Mouse (Mus musculus) activated CD4-positive, CD25-positive, alpha-beta regulatory T cell, adult 4 months (primary cell): ENCODE results near the gene Ttbk1. TPM values are rescaled to one million over a fixed set of nuclear protein-coding genes. Genes with fewer than 3 reads are reported as not detected.
"Not testable (repeated sequence)": the region's sequence is repeated elsewhere in the genome, so short reads cannot be mapped to it uniquely, and the experiment has no call there.

Experiments
- ATAC-seq: one replicate; pipeline ENCODE4 v1.8.0; 2017
- polyA plus RNA-seq, 2 experiments: library from polyadenylated mRNA; unstranded; fragments of 100-300 nt; shearing (Covaris generic); gene quantifications; one replicate each; pipeline ENCODE4 v1.2.1; 2017

Ttbk1 gene
- 1 to 10 TPM in 1 of 2 experiments, under 1 TPM in 1; 0.49 to 1.5 TPM for polyA plus RNA-seq

DNA sequence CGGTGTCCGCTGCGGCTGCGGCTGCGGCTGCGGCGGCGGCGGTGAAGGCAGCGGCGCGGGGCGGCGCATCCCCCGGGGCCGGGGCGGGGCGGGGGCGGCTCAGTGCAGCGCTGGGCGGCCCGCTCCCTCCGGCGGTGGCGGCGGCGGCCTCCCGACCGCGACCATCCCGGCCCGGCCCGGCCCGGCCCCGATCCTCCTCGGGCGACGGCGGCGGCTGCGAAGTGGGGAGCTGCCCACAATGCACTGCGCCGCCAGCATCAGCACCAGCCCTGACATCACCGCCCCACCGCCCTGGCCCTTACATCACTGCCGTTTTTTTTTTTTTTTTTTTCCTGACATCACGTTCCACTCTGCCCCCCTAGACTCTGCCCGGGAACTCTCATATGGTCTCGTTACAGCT lies at the start of gene Ttbk1:
TSS of gene Ttbk1 (minus strand) at position 245 of the 400 bp plus-strand sequence.
- ATAC-seq, result peak; percentile 61

- no peak for ATAC-seq
These were observed 38.3 kb upstream of the Ttbk1 start for GRCm38 (mm10) chr17:46525579-46526307.

DNA sequence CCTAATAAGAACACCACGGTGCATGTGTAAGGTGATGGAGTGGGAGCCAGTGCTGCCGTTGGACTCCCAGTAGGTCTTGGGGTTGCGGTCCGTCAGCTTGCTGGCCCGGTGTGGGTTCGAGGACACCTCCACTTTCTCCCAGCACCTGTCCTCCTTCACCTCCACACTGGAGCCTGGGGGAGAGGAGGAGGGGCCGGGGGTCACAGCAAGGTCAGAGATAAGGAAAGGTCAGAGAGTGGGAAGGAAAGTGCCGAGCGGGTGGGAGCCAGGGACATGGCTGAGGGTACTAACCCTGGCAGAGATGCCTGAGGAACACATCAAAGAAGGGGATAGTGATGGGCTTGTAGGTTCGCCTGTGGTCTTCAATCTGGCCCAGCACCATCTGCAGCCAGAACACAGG lies 37.6 kb upstream of the Ttbk1 start:
- ATAC-seq, result no peak

DNA sequence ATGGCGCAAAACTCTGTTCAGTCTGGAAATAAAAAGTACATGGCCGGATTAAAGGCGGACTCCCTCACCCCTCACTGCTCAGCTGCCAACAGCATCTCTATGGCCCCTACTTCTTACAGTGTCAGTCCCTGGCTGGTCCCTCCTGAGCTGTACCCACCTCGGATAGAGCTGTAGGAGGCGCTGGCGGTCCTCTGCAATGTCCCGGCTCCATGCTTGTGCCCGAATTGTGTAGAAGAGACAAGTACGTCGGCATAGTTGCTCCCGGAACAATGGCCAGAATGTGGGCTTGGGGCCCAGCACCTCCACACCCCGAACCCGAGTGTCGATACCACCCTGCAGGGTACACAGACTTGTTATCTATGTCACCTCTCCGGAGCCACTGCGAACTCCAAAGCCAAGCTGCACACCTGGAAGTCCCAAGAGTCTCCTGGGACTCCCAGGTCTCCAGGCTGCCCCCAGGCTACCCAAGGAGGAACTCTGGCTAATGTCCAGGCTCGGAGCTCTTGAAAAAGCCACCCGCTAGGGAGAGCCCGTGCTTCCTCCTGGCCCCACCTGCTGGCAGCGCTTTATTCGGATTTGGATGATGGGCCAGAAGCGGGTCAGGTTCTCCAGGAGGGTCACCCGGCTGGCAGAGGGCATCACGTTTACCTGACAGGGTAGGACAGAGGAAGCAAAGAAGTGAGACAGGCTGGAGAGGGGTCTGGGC lies 34.6 kb upstream of the Ttbk1 start:
- ATAC-seq, result no peak

DNA sequence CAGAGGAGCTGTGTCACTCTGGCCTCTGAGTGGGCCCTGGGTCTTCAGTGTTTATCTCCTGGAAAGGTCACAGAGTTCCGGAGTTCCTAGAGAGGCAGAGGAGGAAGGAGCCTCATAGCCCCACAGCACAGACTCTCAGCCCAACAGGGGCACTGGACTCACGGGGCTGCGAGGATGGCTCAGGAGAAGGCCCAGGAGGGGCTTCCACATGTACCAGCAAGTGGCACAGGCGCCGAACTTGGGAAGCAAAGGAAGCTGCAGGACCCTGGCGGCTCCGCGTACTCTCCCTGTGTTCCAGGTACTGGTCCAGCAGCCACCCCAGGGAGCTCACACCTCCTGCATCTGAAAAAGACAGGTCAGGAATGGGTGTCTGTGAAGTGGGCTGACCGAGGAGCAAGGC lies 33.7 kb upstream of the Ttbk1 start:
- no peak for ATAC-seq

- ATAC-seq, result no peak
These were observed 33.0 kb upstream of the Ttbk1 start for GRCm38 (mm10) chr17:46520385-46520979.

DNA sequence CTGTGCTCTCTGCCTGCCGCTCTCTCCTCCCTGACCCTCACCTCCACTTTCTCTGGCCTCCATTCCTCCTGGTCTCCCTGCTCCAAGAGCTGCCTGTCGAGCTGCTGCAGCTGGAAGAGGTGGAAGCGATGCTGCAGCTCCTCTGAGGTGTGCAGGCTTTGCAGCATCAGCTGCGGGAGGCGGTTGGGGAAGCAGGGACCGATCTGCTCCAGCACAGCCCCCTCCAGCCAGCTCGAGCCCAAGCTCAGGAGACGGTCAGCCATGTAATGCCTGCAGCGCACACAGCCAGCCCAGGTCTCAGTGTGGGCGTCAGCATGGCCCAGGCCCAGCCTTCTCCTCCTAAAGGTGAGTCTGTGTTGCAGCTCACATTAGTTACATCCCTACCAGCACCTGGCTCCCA lies 32.5 kb upstream of the Ttbk1 start:
- no peak for ATAC-seq

- no peak for ATAC-seq
These were observed 25.9 kb upstream of the Ttbk1 start for GRCm38 (mm10) chr17:46513329-46513728.

DNA sequence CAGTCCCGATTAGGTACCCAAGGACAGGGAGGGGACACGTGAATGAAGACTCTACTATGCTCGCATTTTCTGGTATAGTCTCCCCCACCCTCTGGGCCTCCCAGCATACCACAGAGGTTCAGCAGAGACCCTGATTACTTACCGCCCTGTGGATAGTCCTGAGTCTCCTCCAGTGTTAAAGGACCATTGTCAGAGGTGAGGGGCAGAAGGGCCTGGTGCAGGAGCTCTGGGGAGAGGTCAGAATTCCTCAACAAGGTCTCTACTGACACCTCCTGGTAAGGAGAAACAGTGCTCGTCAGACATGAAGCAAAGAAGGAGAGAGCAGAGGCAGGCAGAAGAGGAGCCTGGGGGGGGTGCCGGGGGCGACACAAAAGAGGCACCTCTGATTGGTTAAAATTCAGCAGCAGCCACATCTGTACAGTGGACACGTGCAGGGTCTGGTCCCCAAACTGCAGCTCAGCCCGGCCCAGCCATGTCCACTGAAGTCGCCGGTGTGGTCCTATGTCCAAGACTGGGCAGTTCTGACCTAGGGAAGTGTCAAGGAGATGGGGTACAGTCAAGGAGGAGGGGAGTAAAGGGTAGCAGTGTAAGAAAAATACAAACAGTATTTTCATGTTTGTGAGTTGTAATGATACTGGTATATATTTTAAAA lies 23.7 kb upstream of the Ttbk1 start:
- no peak for ATAC-seq

- ATAC-seq, result no peak
These were observed 18.1 kb upstream of the Ttbk1 start for GRCm38 (mm10) chr17:46505617-46506016.

GRCm38 (mm10) chr17:46503847-46504638 lies 16.6 kb upstream of the Ttbk1 start:
- no peak for ATAC-seq

DNA sequence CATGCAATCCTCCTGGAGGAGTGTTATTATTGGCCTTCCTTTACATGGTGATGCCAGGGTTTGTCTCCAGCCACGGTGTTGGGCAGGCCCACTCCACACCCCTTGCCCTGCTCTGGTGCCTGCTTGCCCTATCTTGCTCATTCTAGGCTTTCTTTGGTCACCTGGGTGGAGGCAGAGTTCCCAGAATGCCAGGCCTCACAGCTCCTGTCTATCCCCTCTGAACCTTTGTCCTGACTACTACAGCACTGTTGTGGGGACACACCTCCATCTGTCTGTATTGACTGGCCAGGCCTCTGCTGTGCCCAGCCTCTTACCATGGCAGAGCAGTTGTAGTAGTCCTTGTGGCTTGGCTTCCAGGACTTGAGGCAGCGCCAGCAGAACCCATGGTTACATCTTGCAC lies 15.3 kb upstream of the Ttbk1 start:
- no peak for ATAC-seq

DNA sequence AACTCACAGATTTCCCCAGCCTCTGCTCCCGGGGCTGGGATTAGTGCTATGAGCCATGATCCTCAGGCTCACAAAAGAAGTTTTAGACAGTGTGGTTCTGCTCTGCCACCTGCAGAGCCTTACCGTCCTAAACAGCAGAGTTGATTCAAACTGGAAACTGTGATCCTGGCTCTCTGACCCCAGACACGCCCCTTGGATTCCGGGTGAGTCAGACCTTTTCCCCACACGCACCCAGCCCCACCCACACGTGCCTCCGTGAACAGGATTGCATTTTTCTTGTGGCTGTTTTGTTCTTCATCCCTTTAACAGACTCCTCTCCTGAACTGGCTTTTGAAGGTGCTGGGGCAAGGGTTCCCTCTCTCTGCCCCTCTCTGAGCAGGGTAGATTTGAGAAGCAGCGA lies 10.5 kb upstream of the Ttbk1 start:
- ATAC-seq, result no peak

GRCm38 (mm10) chr17:46496623-46497434 lies 9.4 kb upstream of the Ttbk1 start, which contains the start of gene Dnph1:
Dnph1 (plus strand) TSS chr17:46496711.
- ATAC-seq, result peak; percentile 76

GRCm38 (mm10) chr17:46496081-46496480 lies 8.6 kb upstream of the Ttbk1 start:
- not testable (repeated sequence) for ATAC-seq

GRCm38 (mm10) chr17:46495486-46495885 lies 8.0 kb upstream of the Ttbk1 start:
- no peak for ATAC-seq

DNA sequence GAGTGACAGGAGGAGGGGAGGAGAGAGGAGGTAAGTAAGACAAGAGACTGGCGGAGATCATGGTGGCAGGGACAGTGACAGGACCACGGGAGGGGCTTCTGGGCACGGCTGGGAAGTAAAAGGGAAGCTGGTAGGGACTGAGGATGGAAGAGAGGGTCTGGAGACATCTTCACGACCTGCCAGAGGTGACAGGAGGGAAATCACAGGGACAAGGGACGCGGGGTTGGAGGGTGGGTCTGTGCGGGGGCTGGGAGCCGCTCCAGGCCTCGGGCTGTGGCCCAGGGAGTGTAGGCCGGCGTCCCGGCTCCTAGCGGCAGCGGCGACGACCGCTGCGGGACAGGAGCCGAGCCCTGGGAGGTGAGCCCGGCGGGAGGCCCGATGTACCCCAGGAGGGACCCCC lies 480 bp downstream of the Ttbk1 start:
- ATAC-seq, result no peak

GRCm38 (mm10) chr17:46484461-46484875 lies 3.0 kb downstream of the Ttbk1 start:
- no peak for ATAC-seq

GRCm38 (mm10) chr17:46484021-46484431 lies 3.4 kb downstream of the Ttbk1 start:
- ATAC-seq, result peak; percentile 20

GRCm38 (mm10) chr17:46483561-46484001 lies 3.9 kb downstream of the Ttbk1 start:
- ATAC-seq, result no peak

DNA sequence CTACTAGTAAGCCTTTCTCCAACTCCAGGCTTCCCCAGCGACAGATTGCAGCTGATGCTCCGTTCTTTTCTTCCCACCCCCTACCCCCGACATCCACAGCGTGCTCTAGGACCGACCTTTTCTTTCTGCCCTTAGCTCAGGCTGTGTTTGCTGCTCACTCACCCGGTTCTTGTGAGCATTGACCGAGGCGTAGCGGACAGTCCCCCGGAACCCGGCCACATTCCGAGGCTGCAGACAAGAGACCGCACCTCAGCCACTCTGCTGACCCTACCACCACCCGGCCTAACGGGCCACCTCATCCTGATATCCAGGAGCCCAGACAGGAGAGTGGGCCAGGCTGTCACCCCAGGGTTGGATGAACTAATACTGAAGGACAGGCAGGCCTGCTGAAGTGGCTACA lies 10.2 kb downstream of the Ttbk1 start:
- ATAC-seq, result no peak
